Mouse (Mus musculus) liver, embryonic 14.5 days (tissue): ENCODE measurements at regions not wholly inside any gene's neighbourhood (a gene's known extent, or its start where the extent isn't known, plus 50 kb on each side); places are given as distances from the start of the nearest gene placed in this dataset.

ENCODE experiments used
- CTCF ChIP-seq: IDR thresholded peaks from 2 replicates; pipeline ENCODE4 v1.5.1; 2016; ENCODE audit warnings: antibody characterized with exemption, low read depth, control low read depth
- EP300 ChIP-seq: IDR thresholded peaks from 2 replicates; pipeline ENCODE4 v1.6.1; 2016; ENCODE audit warnings: antibody characterized with exemption, low read depth

DNA sequence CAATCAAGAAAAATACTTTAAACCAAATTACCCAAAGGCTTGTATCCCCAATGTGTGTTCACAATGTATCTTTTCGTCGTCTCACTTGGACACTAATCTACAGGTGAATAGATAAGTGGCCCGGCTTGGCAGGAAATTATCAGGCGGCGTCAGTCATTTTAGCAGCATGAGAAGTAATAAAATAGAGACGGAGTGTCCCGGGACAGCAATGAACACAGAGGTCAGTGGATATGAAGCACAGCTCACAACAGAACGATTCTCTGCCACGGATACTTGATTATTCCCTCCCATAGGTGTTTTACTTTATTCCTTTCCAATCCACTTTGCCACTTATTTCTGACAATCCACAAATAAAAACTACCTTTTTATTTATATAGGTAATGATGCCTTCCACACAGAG, 145.5 kb downstream of the Lca5 start:
- TF ChIP-seq CTCF (no peak), EP300 (no peak)
